Mouse (Mus musculus): ENCODE data around the gene Abcc4. TPM values are rescaled to one million over a fixed set of nuclear protein-coding genes. Genes with fewer than 3 reads are reported as not detected.

Abcc4 gene
- total and polyA plus RNA-seq, 3 experiments, result 10.4 to 28.7 (median 26.5) TPM

GRCm38 (mm10) chr14:118676308-118676994 is 29.6 kb downstream of the Abcc4 start (continued):
- TF ChIP-seq ZMIZ1 (IDR thresholded peaks at IDR 0.05; ENCODE audit: low read depth, low read length), result no peak
- TF ChIP-seq RAD21 (IDR thresholded peaks at IDR 0.05; ENCODE audit: low read depth, low read length), result no peak
- TF ChIP-seq ELF1 (IDR thresholded peaks at IDR 0.05; ENCODE audit: low read depth, low read length), result no peak
- TF ChIP-seq NELFE (IDR thresholded peaks at IDR 0.05; ENCODE audit: low read depth, low read length), result no peak
- peak; percentile 62 for TF ChIP-seq ETS1 (conservative IDR thresholded peaks at IDR 0.05; ENCODE audit: low read depth, low read length)
- no peak for TF ChIP-seq POLR2AphosphoS2 (IDR thresholded peaks at IDR 0.05; ENCODE audit: low read depth, low read length)
- TF ChIP-seq NRF1 (IDR thresholded peaks at IDR 0.05; ENCODE audit: low read depth, low read length), result no peak
- TF ChIP-seq MXI1 (IDR thresholded peaks at IDR 0.05; ENCODE audit: low read depth, low read length), result no peak; the same call in 1 of the 2 replicates
- TF ChIP-seq CHD2 (IDR thresholded peaks at IDR 0.05; ENCODE audit: low read length), result peak; percentile 57; the same call in 1 of the 2 replicates

- H3K27me3 ChIP-seq (replicated peaks), result no peaks in the 10 kb centered on the region
- DNase-seq (ENCODE audit: extremely low read depth), result peak; percentile 49
- peak overlapping the region; percentile 74; the same call in 1 of the 2 replicates for H3K27ac ChIP-seq (ENCODE audit: insufficient read depth, low read depth)
- peaks cover 43% of the 10 kb centered on the region for H3K79me2 ChIP-seq (replicated peaks; ENCODE audit: control insufficient read depth, extremely low read depth, insufficient read depth, poor library complexity, severe bottlenecking)
- H3K4me2 ChIP-seq (ENCODE audit: insufficient read depth, low read depth, poor library complexity, severe bottlenecking), result peak overlapping the region; percentile 35
- TF ChIP-seq EP300 (IDR thresholded peaks at IDR 0.05; ENCODE audit: low read length) (peak; percentile 60; the same call in 1 of the 2 replicates), JUN (IDR thresholded peaks at IDR 0.05; ENCODE audit: insufficient read depth, low read depth, low read length) (no peak), MXI1 (IDR thresholded peaks at IDR 0.05; ENCODE audit: low read depth, low read length) (no peak), MAX (IDR thresholded peaks at IDR 0.05; ENCODE audit: low read length) (no peak), PAX5 (IDR thresholded peaks at IDR 0.05; ENCODE audit: low read length) (no peak), MYC (IDR thresholded peaks at IDR 0.05; ENCODE audit: low read depth, low read length) (no peak), IRF4 (IDR thresholded peaks at IDR 0.05; ENCODE audit: low read depth, low read length) (peak; percentile 58)
- peaks cover 8% of the 10 kb centered on the region for H3K9me3 ChIP-seq (replicated peaks; ENCODE audit: low read length)
- in situ Hi-C loops (cut with MboI; ENCODE audit: low pct_ligation_motif_present, low pct_unique_long_range_greater_than_20kb, low sequenced_read_pairs) (loop anchor here (25.0 kb wide), 1 partner anchor 1613 kb away; the partner anchor contains the start of gene Mbnl2), dilution Hi-C loops (cut with MboI; ENCODE audit: extremely low pct_ligation_motif_present, extremely low pct_unique_long_range_greater_than_20kb, low sequenced_read_pairs) (no loop called here)
- no peak overlapping the region; the same call in 1 of the 2 replicates for H3K9ac ChIP-seq (ENCODE audit: insufficient read depth, low read depth)
- peak overlapping the region in 1 of 3 experiments; percentile 28 for H3K4me3 ChIP-seq (replicated peaks in 1 of 3; ENCODE audit: low read depth in 2 of 3, low read length in 2 of 3, poor library complexity in 1 of 3)
- H3K36me3 ChIP-seq (replicated peaks in 1 of 2; ENCODE audit: control insufficient read depth in 1 of 2, insufficient read depth in 1 of 2, low read length in 1 of 2), result peaks cover 7 to 21% of the 10 kb centered on the region in 2 experiments
- peaks cover 45 to 70% of the 10 kb centered on the region in 2 experiments for H3K4me1 ChIP-seq (ENCODE audit: control insufficient read depth in 1 of 2, insufficient read depth in 2 of 2)
Observed at GRCm38 (mm10) chr14:118674705-118675139, 31.3 kb downstream of the Abcc4 start.

- DNase-seq (ENCODE audit: extremely low read depth), result no peak
- peaks cover 39% of the 10 kb centered on the region for H3K79me2 ChIP-seq (replicated peaks; ENCODE audit: control insufficient read depth, extremely low read depth, insufficient read depth, poor library complexity, severe bottlenecking)
- no peak overlapping the region for H3K4me3 ChIP-seq (replicated peaks in 1 of 3; ENCODE audit: low read depth in 2 of 3, low read length in 2 of 3, poor library complexity in 1 of 3)
- dilution Hi-C loops (cut with MboI; ENCODE audit: extremely low pct_ligation_motif_present, extremely low pct_unique_long_range_greater_than_20kb, low sequenced_read_pairs), result no loop called here
- H3K9ac ChIP-seq (ENCODE audit: insufficient read depth, low read depth), result no peak overlapping the region
- H3K9me3 ChIP-seq (replicated peaks; ENCODE audit: low read length), result peaks cover 8% of the 10 kb centered on the region
- H3K27ac ChIP-seq (ENCODE audit: insufficient read depth, low read depth), result peak overlapping the region; percentile 74; the same call in 1 of the 2 replicates
- peaks cover 40 to 65% of the 10 kb centered on the region in 2 experiments for H3K4me1 ChIP-seq (ENCODE audit: control insufficient read depth in 1 of 2, insufficient read depth in 2 of 2)
- H3K36me3 ChIP-seq (replicated peaks in 1 of 2; ENCODE audit: control insufficient read depth in 1 of 2, insufficient read depth in 1 of 2, low read length in 1 of 2), result peaks cover 7 to 20% of the 10 kb centered on the region in 2 experiments
- TF ChIP-seq GABPA (IDR thresholded peaks at IDR 0.05; ENCODE audit: insufficient replicate concordance, low read depth, low read length), result no peak
- TF ChIP-seq HCFC1 (IDR thresholded peaks at IDR 0.05; ENCODE audit: low read depth, low read length), result no peak
- no peak for TF ChIP-seq ZMIZ1 (IDR thresholded peaks at IDR 0.05; ENCODE audit: low read depth, low read length)
- no peak for TF ChIP-seq PAX5 (IDR thresholded peaks at IDR 0.05; ENCODE audit: low read length)
- TF ChIP-seq SIN3A (IDR thresholded peaks at IDR 0.05; ENCODE audit: low read length), result no peak
- no peak for TF ChIP-seq USF2 (conservative IDR thresholded peaks at IDR 0.05; ENCODE audit: low read depth, low read length)
- no peak for TF ChIP-seq MXI1 (IDR thresholded peaks at IDR 0.05; ENCODE audit: low read depth, low read length)
- TF ChIP-seq UBTF (IDR thresholded peaks at IDR 0.05; ENCODE audit: low read depth, low read length), result no peak
- no peak for TF ChIP-seq POLR2A (IDR thresholded peaks at IDR 0.05; ENCODE audit: low read depth, low read length)
- no peak for TF ChIP-seq EP300 (IDR thresholded peaks at IDR 0.05; ENCODE audit: low read length)
- TF ChIP-seq BHLHE40 (IDR thresholded peaks at IDR 0.05; ENCODE audit: low read depth, low read length), result no peak
- TF ChIP-seq ELF1 (IDR thresholded peaks at IDR 0.05; ENCODE audit: low read depth, low read length), result no peak
- in situ Hi-C loops (cut with MboI; ENCODE audit: low pct_ligation_motif_present, low pct_unique_long_range_greater_than_20kb, low sequenced_read_pairs), result no loop called here
- H3K27me3 ChIP-seq (replicated peaks), result no peaks in the 10 kb centered on the region
- H3K4me2 ChIP-seq (ENCODE audit: insufficient read depth, low read depth, poor library complexity, severe bottlenecking), result peak overlapping the region; percentile 35
Observed at GRCm38 (mm10) chr14:118674224-118674623, 31.8 kb downstream of the Abcc4 start.
